Mouse (Mus musculus) neural tube, embryonic 15.5 days (tissue): ENCODE data around the gene Cfap44. TPM values are rescaled to one million over a fixed set of nuclear protein-coding genes. Genes with fewer than 3 reads are reported as not detected.

Experiments used
- ATAC-seq: fragments of 200-750 bp; cut with Nextera tagmentation; 2 replicates; pipeline ENCODE4 v1.8.0; 2017; ENCODE audit warnings: mild to moderate bottlenecking, moderate TSS enrichment, moderate library complexity; ENCODE audit not compliant: low FRiP score
- H3K27ac ChIP-seq: fragments of 300-500 bp; sonication (generic); replicated peaks from 2 replicates; pipeline ENCODE4 v1.5.1; 2015; ENCODE audit warnings: mild to moderate bottlenecking, inconsistent platforms
- H3K27me3 ChIP-seq: fragments of 300-500 bp; sonication (generic); replicated peaks from 2 replicates; pipeline ENCODE4 v1.6.1; 2015; ENCODE audit warnings: inconsistent platforms
- H3K36me3 ChIP-seq: fragments of 300-500 bp; sonication (generic); 2 replicates; pipeline ENCODE4 v1.6.1; 2015; ENCODE audit warnings: inconsistent platforms
- H3K4me1 ChIP-seq: fragments of 300-500 bp; sonication (generic); 2 replicates; pipeline ENCODE4 v1.6.1; 2015; ENCODE audit warnings: inconsistent platforms
- H3K4me2 ChIP-seq: fragments of 300-500 bp; sonication (generic); 2 replicates; pipeline ENCODE4 v1.6.1; 2015; ENCODE audit warnings: inconsistent platforms, mild to moderate bottlenecking, moderate library complexity
- H3K4me3 ChIP-seq: fragments of 300-500 bp; sonication (generic); replicated peaks from 2 replicates; pipeline ENCODE4 v1.5.1; 2015; ENCODE audit warnings: mild to moderate bottlenecking, inconsistent platforms
- H3K9ac ChIP-seq: fragments of 300-500 bp; sonication (generic); replicated peaks from 2 replicates; pipeline ENCODE4 v1.6.1; 2015; ENCODE audit warnings: mild to moderate bottlenecking, inconsistent platforms
- H3K9me3 ChIP-seq: fragments of 300-500 bp; sonication (generic); replicated peaks from 2 replicates; pipeline ENCODE4 v1.6.1; 2016; ENCODE audit warnings: inconsistent platforms
- WGBS: fragments of 180-500 bp; shearing (Covaris S2); methylation state at CpG from one replicate; pipeline ENCODE4 v1.1.7; 2015; ENCODE audit warnings: mixed read lengths; 5-methylcytosine and 5-hydroxymethylcytosine counted together
- polyA plus RNA-seq: library from polyadenylated mRNA; unstranded; fragments of >200 nt; fragmentation: Nextera tagmentation; extraction: Ambion mirVana; gene quantifications from 2 replicates; pipeline ENCODE4 v1.2.1, GENCODE M21; 2015

Gene Cfap44
- 3.0 TPM in 2 replicates for polyA plus RNA-seq

DNA sequence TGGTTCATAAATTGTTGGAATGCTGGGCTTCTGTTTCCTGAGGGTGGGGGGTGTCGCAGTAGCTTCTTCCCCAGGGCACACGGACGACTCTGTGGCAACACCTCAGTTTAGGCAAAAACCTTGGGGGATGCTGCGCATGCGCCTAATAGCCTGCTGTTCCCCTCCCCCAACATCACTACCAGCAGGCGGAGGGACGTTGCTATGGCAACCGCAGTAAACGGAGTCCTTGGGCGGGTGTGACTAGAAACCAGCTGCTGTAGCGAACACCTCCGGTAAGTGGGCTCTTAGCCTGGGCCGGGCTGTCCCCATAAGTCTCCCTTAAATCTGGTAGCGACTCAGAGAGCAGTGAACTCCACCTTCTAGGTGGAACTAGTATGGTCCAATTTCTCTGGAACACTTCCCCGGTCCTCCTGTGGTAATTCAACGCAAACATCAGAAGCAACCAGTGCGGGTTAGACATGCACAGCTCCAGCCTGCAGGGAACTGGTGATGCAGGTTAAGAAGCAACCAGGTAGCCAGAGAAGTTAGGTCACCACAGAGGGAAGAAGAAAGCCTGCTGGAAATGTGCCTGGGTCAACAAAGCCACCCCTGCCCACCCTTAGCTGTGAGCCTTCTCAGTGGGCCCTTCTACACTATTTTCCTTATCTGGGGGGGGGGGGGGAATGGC, at the start of gene Cfap44:
Gene Cfap44, plus strand, starts transcription at position 220 of the 667 bp plus-strand sequence.
- Histone ChIP-seq H3K4me1 (peaks cover 13% of the 10 kb centered on the region), H3K4me3 (peak within 1 kb of the TSS; percentile 43), H3K4me2 (peak within 1 kb of the TSS; percentile 64), H3K9ac (peak within 1 kb of the TSS; percentile 36), H3K27me3 (no peaks in the 10 kb centered on the region), H3K36me3 (no peaks in the 10 kb centered on the region), H3K27ac (peak within 1 kb of the TSS; percentile 49), H3K9me3 (no peaks in the 10 kb centered on the region)
- 2% methylated on average over 17 of the region's 17 CpGs for WGBS
- ATAC-seq: peak; percentile 90

DNA sequence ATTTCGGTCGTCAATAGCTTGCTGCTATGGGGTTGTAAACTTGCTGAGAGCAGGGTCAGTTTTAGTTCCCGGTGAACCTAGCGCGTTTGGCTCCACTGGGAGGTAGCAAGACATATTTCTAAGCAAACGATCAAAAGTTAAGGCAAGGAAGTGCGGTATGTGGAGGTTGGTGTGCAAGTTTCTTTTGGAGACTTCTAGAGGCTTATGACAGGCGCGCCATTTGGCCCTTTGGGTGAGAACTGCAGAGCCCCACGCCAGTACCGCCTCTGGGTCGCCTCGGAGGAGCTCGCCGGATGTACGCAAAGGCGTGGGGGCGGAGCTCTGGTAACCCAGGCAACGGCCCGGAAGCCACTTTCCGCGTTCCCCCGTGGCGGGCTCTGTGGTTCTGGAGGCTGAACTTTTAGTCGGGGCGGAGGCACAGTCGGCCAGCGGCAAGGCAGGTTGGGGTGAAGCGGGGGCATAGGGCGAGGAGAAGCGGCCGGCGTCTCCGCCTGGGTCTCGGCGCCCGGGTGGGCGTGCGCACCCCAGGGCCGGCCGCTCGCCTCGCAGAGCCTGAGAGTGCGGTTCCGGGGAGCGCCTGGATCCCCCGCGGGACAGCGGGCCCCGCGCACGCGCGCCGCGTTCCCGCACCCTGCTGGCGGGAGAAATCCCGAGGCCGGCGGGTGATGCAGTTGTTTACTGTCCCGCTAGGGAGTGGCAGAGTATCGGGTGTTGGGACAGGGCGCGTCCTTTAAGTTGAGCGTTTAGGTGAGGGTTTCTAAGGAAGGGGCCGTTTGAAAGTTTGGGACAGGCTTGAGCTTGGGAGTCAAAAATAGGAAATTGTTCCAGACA, 47.3 kb upstream of the Cfap44 start, which contains the start of gene Spice1:
Gene Spice1, plus strand, starts transcription at position 51 of the 831 bp plus-strand sequence.
- Histone ChIP-seq H3K4me2 (peak within 1 kb of the TSS; percentile 69), H3K27ac (peak within 1 kb of the TSS; percentile 87), H3K4me3 (peak within 1 kb of the TSS; percentile 81), H3K4me1 (peaks cover 16% of the 10 kb centered on the region), H3K9ac (peak within 1 kb of the TSS; percentile 56), H3K36me3 (no peaks in the 10 kb centered on the region), H3K9me3 (no peaks in the 10 kb centered on the region), H3K27me3 (no peaks in the 10 kb centered on the region)
- under 1% methylated on average over 67 of the region's 67 CpGs for WGBS
- peak; percentile 100 for ATAC-seq

DNA sequence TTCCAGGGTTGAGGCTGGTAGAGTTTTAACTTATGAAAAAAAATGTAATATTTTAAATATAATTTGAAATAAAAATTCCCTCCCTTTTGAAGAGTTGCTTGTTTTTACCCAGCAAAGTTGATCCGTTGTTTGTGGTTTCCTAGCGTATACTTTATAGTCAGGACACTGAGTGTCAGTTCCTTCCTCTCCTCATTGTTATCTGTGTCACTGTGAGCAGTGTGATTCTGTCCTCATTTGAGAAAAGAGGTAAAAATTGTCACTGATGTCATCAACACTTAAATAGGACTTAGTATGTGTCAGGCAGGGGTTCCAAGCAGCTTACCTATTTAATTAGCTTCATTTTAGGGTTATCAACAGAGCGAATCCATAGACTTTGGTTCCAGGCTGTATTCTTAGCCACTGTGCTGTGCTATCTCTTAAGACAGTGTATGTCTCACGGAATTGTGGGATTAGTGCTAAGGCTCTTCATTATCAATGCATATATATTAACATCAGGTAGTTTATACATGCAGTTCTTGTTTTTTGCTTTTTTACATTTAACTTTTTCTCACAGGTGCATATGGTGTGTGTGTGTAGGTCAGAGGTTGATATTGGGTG, 44.7 kb upstream of the Cfap44 start:
- Histone ChIP-seq H3K4me2 (no peak overlapping the region), H3K9ac (no peak overlapping the region), H3K4me1 (peaks cover 16% of the 10 kb centered on the region), H3K27ac (no peak overlapping the region), H3K9me3 (no peaks in the 10 kb centered on the region), H3K4me3 (no peak overlapping the region), H3K27me3 (no peaks in the 10 kb centered on the region), H3K36me3 (no peaks in the 10 kb centered on the region)
- ATAC-seq: no peak
- 84% methylated on average over 4 of the region's 4 CpGs for WGBS

DNA sequence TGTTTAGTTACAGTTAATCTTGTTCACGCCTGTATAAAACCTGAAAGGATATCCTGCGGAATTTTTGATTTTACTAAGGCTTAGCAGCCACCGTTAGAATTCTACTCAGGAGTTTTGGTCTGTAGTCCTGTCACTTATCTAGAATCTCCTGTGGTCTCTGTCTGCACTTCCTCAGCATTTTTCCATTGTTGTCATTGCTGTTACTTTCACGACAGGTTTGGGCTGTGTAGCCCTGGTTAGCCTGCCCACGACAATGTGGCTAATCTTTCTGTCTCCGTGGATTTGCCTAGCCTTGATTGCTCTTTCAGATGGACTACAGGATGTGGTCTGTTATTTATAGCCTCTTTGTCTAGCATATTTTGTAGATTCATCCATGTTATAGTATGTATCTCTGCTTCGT, 38.3 kb upstream of the Cfap44 start:
- H3K4me3 ChIP-seq: no peak overlapping the region
- H3K27me3 ChIP-seq: no peaks in the 10 kb centered on the region
- H3K4me1 ChIP-seq: no peaks in the 10 kb centered on the region
- 82% methylated on average over 7 of the region's 7 CpGs for WGBS
- no peaks in the 10 kb centered on the region for H3K9me3 ChIP-seq
- H3K4me2 ChIP-seq: no peak overlapping the region
- H3K27ac ChIP-seq: no peak overlapping the region
- H3K9ac ChIP-seq: no peak overlapping the region
- no peak for ATAC-seq
- peaks cover 10% of the 10 kb centered on the region for H3K36me3 ChIP-seq

DNA sequence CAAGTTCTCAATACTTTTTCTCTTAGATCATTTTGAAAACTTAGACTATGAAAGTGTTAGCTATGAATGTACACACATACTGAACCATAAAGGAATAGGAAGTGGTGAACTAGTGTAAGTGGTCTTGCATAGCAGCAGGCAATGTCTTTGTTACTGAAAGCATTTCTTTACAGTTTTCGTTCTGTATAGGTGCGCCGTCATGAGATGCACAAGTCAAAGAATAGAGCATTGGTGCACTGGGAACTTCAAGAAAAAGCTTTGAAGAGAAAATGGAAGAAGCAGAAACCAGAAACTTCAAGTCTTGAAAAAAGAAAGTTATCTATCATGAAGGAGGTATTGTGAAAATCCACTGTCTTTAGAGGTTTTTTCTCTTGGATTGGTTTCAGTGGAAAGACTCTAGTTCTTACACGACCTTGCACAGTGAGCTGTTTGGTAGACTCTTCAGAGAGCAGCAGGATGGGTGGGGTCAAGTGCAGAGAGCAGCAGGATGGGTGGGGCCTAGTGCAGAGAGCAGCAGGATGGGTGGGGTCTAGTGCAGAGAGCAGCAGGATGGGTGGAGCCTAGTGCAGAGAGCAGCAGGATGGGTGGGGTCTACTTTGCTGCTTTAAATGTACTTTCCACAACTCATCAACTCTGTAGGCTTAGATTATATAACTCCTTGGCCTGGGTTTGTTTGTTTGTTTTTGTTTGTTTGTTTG, 36.9 kb upstream of the Cfap44 start:
- 76% methylated on average over 4 of the region's 4 CpGs for WGBS
- Histone ChIP-seq H3K9me3 (no peaks in the 10 kb centered on the region), H3K4me3 (no peak overlapping the region), H3K36me3 (peaks cover 10% of the 10 kb centered on the region), H3K9ac (no peak overlapping the region), H3K4me1 (no peaks in the 10 kb centered on the region), H3K4me2 (no peak overlapping the region), H3K27ac (no peak overlapping the region), H3K27me3 (no peaks in the 10 kb centered on the region)
- ATAC-seq: no peak

DNA sequence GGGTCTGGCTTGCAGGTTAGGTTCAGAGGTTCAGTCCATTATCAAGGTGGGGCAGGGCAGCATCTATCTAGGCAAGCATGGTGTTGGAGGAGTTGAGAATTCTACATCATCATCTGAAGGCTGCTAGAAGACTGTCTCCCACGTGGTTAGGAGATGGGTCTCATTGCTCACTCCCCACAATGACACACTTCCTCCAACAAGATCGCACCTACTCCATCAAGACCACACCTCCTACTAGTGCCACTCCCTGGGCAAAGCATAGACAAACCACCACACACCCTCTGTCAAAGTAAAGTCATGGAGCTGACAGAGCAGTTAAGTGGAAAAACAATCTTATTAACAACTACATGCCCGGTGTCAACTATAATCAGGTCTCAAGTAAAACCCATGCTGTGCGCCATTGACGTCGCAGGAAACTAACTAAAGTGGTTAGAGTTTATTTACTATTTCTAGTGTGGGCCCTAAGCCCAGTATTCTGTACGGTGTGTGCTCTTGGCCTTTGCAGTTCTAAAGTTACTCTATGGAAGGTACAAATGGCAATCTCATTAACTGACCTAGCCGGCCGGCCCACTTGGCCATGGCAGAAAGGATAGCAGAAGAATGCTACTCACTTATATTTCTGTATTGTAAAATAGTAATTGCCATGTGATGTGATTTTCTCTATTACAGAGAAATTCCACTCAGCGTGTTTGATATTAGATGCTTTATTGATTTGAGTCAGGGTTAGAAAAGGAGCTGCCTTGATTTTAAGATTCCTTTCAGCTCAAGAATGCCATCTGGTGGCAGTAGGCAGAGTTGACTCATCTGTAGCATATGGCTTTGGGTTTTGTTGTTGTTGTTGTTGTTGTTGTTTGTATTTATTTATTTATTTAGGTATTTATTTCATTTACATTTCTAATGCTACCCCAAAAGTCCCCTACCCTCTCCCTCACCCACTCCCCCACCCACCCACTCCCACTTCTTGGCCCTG, 32.4 kb upstream of the Cfap44 start:
- H3K27ac ChIP-seq: no peak overlapping the region
- H3K9ac ChIP-seq: no peak overlapping the region
- peaks cover 19% of the 10 kb centered on the region for H3K36me3 ChIP-seq
- H3K4me3 ChIP-seq: no peak overlapping the region
- ATAC-seq: no peak
- H3K4me1 ChIP-seq: no peaks in the 10 kb centered on the region
- no peaks in the 10 kb centered on the region for H3K9me3 ChIP-seq
- H3K27me3 ChIP-seq: no peaks in the 10 kb centered on the region
- no peak overlapping the region for H3K4me2 ChIP-seq
- WGBS: 92% methylated on average over 10 of the region's 10 CpGs

DNA sequence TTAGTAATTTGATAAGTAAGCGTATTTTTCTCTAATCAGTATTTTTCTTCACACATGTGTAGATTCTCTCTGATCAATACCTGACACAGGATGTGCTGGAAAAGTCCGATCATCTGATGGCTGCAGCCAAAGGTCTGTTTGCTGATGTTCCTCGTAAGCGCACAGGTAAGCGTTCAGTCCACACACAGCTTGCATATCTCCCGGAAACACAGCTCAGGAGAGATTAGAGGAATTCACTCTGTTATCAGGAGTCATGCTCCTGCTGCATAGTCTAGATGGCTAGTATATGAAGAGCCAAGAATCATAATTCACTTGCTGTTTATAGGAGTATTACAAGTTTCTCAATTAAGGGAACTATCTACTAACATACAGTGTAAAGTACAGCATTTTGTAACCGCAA, 29.1 kb upstream of the Cfap44 start:
- H3K36me3 ChIP-seq: peaks cover 21% of the 10 kb centered on the region
- H3K9me3 ChIP-seq: no peaks in the 10 kb centered on the region
- H3K4me2 ChIP-seq: no peak overlapping the region
- H3K27me3 ChIP-seq: no peaks in the 10 kb centered on the region
- no peak overlapping the region for H3K27ac ChIP-seq
- ATAC-seq: no peak
- no peaks in the 10 kb centered on the region for H3K4me1 ChIP-seq
- 97% methylated on average over 7 of the region's 7 CpGs for WGBS
- no peak overlapping the region for H3K4me3 ChIP-seq
- no peak overlapping the region for H3K9ac ChIP-seq

DNA sequence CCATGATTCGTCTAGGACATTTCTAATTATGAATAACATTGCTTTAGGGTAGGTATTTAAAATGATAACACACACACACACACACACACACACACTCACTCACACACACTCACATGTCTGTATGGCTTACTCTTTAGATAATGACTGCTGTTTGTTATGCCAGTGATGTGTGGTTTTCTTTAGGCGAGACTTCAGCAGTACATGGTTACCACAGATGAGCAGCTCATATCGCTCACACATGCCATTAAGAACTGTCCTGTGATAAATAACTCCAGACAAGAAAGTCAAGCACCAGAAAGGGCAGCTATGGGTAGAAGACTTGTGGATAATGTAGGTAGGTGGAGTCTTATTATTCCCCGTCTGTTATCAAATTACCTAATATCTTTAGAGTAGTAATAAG, 19.1 kb upstream of the Cfap44 start:
- WGBS: 92% methylated on average over 4 of the region's 4 CpGs
- H3K4me1 ChIP-seq: no peaks in the 10 kb centered on the region
- no peaks in the 10 kb centered on the region for H3K27me3 ChIP-seq
- H3K36me3 ChIP-seq: peaks cover 7% of the 10 kb centered on the region
- H3K9ac ChIP-seq: no peak overlapping the region
- no peak overlapping the region for H3K4me2 ChIP-seq
- no peak overlapping the region for H3K27ac ChIP-seq
- H3K4me3 ChIP-seq: no peak overlapping the region
- no peak for ATAC-seq
- no peaks in the 10 kb centered on the region for H3K9me3 ChIP-seq

DNA sequence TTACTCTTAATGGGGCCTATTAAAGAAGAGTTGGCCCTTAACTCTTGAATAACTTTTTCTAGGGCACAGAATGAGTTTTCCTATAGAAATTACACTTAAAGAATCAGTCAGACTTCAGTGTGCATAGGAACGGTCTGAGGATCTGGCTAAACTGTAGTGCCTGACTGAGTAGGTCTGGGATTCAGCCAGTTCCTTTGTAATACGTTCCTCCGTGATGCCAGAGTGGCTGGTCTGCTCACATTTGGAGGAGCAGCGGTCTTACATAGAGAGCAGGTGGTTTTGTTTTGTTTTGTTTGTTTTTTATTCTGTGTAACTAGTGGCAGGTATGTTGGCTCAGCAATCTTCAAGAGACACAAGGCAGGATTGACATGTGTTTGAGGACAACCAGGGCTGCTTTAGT, 14.6 kb upstream of the Cfap44 start:
- H3K36me3 ChIP-seq: no peaks in the 10 kb centered on the region
- H3K4me3 ChIP-seq: no peak overlapping the region
- H3K9ac ChIP-seq: no peak overlapping the region
- no peak overlapping the region for H3K27ac ChIP-seq
- no peak for ATAC-seq
- peaks cover 4% of the 10 kb centered on the region; the same call in 1 of the 2 replicates for H3K4me1 ChIP-seq
- H3K9me3 ChIP-seq: no peaks in the 10 kb centered on the region
- H3K4me2 ChIP-seq: no peak overlapping the region
- no peaks in the 10 kb centered on the region for H3K27me3 ChIP-seq
- 70% methylated on average over 4 of the region's 4 CpGs for WGBS

DNA sequence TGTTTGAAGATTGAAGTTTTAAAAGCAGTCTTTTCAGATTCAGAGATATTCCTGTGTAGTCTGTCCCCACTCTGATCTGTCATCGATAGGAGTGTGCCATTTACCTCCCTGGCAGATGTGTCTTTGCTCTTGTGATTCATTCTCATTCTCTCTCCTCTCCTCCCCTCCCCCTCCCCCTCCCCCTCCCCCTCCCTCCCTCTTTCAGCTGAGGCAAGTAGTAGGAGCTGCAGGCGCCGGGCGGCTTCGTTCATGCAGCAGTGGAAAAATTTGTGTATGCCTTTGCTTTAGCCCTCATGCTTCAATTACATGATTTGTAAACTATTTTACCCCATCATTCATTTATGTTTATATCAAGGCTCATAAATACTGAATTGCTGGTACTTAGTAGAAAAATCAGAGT, 13.0 kb upstream of the Cfap44 start:
- Histone ChIP-seq H3K9me3 (no peaks in the 10 kb centered on the region), H3K27me3 (no peaks in the 10 kb centered on the region), H3K27ac (no peak overlapping the region), H3K9ac (no peak overlapping the region), H3K4me3 (no peak overlapping the region), H3K4me2 (no peak overlapping the region), H3K36me3 (no peaks in the 10 kb centered on the region), H3K4me1 (peaks cover 4% of the 10 kb centered on the region; the same call in 1 of the 2 replicates)
- WGBS: 0% methylated on average over 5 of the region's 5 CpGs
- ATAC-seq: peak; percentile 48; the same call in 1 of the 2 replicates
